Mouse (Mus musculus): ENCODE data around the gene Foxn1.

Gene Foxn1

GRCm38 (mm10) chr11:78400936-78401335 lies 14.6 kb upstream of the Foxn1 start:
- DNase-seq (ENCODE audit: low spot score in 2 of 2), result no peak

- peak; percentile 68 to 87 for DNase-seq (ENCODE audit: low spot score in 2 of 2)
Observed at GRCm38 (mm10) chr11:78399680-78400079, 13.3 kb upstream of the Foxn1 start.

GRCm38 (mm10) chr11:78398212-78398611 lies 11.9 kb upstream of the Foxn1 start:
- no peak for DNase-seq (ENCODE audit: low spot score in 2 of 2)

GRCm38 (mm10) chr11:78397397-78397796 lies 11.0 kb upstream of the Foxn1 start:
- DNase-seq (ENCODE audit: low spot score in 2 of 2), result peak; percentile 48 to 76

GRCm38 (mm10) chr11:78396950-78397349 lies 10.6 kb upstream of the Foxn1 start:
- DNase-seq (ENCODE audit: low spot score in 2 of 2), result no peak

GRCm38 (mm10) chr11:78392728-78393127 lies 6.4 kb upstream of the Foxn1 start:
- DNase-seq (ENCODE audit: low spot score in 2 of 2), result no peak

GRCm38 (mm10) chr11:78385776-78386175 lies 582 bp downstream of the Foxn1 start:
- no peak for DNase-seq (ENCODE audit: low spot score in 2 of 2)

- DNase-seq (ENCODE audit: low spot score in 2 of 2), result no peak
Observed at GRCm38 (mm10) chr11:78382701-78383100, 3.7 kb downstream of the Foxn1 start.

GRCm38 (mm10) chr11:78382286-78382685 lies 4.1 kb downstream of the Foxn1 start:
- no peak for DNase-seq (ENCODE audit: low spot score in 2 of 2)

- no peak for DNase-seq (ENCODE audit: low spot score in 2 of 2)
Observed at GRCm38 (mm10) chr11:78380996-78381395, 5.4 kb downstream of the Foxn1 start.

GRCm38 (mm10) chr11:78380351-78380750 lies 6.0 kb downstream of the Foxn1 start:
- peak in 1 of 2 experiments; percentile 21 for DNase-seq (ENCODE audit: low spot score in 2 of 2)

- DNase-seq (ENCODE audit: low spot score in 2 of 2), result no peak
Observed at GRCm38 (mm10) chr11:78377549-78378159, 8.7 kb downstream of the Foxn1 start.

- DNase-seq (ENCODE audit: low spot score in 2 of 2), result no peak
Observed at GRCm38 (mm10) chr11:78374147-78374546, 12.2 kb downstream of the Foxn1 start.

- DNase-seq (ENCODE audit: low spot score in 2 of 2), result no peak
Observed at GRCm38 (mm10) chr11:78372610-78373009, 13.7 kb downstream of the Foxn1 start.

GRCm38 (mm10) chr11:78372166-78372565 lies 14.2 kb downstream of the Foxn1 start:
- no peak for DNase-seq (ENCODE audit: low spot score in 2 of 2)

- DNase-seq (ENCODE audit: low spot score in 2 of 2), result no peak
Observed at GRCm38 (mm10) chr11:78371711-78372110, 14.6 kb downstream of the Foxn1 start.

GRCm38 (mm10) chr11:78370389-78370788 lies 16.0 kb downstream of the Foxn1 start:
- no peak for DNase-seq (ENCODE audit: low spot score in 2 of 2)

- DNase-seq (ENCODE audit: low spot score in 2 of 2), result no peak
Observed at GRCm38 (mm10) chr11:78367456-78368225, 18.7 kb downstream of the Foxn1 start.

GRCm38 (mm10) chr11:78364103-78364502 lies 22.3 kb downstream of the Foxn1 start:
- DNase-seq (ENCODE audit: low spot score in 2 of 2), result no peak

GRCm38 (mm10) chr11:78363309-78364007 lies 22.9 kb downstream of the Foxn1 start:
- DNase-seq (ENCODE audit: low spot score in 2 of 2), result no peak

- DNase-seq (ENCODE audit: low spot score in 2 of 2), result no peak
Observed at GRCm38 (mm10) chr11:78360789-78361131, 25.6 kb downstream of the Foxn1 start.

GRCm38 (mm10) chr11:78360125-78360788 lies 26.1 kb downstream of the Foxn1 start:
- peak in 1 of 2 experiments; percentile 74 for DNase-seq (ENCODE audit: low spot score in 2 of 2)

Measured in cerebellum, postnatal 4 days (tissue).